Mouse (Mus musculus): Measurements from ENCODE around the gene Gm281.

Gm281 gene

DNA sequence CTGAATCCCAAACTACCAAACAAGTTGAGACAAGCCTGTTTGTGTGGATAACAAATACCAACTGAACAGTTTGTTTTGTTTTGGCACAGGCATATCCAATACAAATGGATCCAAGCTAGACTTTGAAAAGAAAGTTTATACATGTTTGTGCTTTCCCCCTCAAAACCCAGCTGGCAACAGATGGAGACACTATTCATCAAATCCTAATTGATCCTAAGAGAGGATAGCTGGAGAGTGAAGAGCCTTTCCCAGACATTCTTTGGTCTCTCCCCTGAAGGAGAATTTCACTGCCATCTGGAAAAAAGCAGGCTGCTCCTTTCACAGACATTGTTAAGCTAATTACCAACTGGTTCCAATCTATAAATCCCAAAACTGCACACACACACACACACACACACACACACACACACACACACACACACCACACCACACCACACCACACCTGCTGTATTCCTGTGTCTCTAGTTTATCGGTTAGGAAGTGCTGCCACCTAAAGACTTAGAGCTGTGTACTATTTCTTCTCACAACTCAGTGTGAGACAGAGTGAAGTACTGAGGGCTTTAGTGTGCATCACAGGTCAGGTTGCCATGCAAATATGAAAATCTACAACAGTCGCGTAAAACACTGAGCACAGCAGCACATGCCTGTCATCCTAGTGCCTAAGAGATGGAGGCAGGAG lies 101.3 kb downstream of the Gm281 start:
- no peak for DNase-seq (ENCODE audit: low read depth, low spot score)

DNA sequence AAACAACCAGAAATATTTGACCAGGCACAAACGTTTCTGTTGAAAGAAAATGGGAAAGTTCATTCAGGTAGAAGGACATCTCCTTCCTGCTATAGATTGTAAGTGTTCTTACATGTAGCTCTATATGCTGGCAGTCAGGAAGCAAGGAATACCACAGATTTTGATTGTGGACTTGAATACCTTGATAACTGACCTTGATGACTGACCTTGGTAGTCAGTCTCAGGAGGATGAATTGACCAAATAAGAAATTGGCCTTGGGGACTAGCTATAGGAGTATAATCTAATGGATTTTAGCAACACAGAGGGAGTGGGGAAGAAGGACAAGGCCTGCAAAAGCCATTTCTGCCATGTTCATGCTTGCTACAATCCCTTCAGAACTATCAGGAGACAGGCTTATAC lies 123.8 kb downstream of the Gm281 start:
- DNase-seq (ENCODE audit: low read depth, low spot score) = no peak

- no peak for DNase-seq (ENCODE audit: low read depth, low spot score)
Measured at GRCm38 (mm10) chr14:13790001-13790400, 124.3 kb downstream of the Gm281 start.

DNA sequence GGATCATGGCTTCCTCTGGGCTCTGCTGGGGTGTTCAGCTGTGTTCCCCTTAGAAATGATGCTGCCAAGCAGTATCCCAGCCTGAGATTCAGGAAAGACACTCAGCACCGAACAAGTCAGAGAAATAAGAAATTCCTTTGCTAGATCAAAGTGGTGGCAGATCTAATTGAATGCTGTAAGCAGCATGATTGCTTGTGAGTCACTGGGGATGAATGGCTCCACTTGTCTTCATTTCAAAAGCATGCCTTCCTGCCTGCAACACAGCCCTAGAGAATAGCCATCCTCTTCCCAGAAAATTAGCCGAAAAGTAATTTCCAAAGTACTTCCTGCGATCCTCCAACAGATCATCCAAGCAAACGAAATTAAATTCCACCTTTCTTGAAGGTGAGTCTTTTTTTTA lies 131.3 kb downstream of the Gm281 start:
- DNase-seq (ENCODE audit: low read depth, low spot score) = no peak

DNA sequence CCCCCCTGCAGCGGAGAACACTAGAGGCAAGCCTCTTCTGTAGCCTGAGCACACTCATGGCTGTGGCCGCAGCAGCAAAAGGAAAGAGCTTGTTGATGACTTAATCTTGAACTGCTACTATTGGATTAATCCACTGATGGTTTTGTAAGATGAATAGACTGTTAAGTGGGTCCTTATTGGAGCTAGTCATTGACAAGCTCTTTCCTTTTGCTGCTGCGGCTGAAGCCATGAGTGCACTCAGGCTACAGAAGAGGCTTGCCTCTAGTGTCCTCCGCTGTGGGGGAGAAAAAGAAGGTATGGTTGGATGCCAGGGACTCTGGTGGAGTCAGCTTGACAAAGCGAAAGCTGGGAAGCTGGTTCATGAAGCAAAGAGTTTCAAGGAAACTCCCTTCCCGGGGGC lies 135.9 kb downstream of the Gm281 start:
- DNase-seq (ENCODE audit: low read depth, low spot score) = no peak

DNA sequence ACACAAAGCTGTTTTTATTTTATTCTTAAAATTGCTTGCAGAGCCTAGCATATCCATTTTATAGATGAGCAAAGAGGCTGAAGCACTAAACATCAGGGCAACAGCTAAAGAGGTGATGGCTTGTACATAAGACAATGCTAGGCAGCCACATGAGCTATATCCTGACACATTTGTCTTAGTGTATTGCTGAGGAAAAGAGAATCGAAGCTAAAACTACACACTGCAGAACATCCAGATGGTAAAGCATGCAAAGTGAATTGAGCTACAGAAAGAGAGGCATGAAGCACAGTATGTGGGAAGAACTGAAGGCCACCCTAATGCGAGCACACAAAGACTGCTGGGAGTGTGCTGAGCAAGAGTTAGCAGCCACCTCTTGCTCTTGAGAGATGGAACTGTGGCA lies 143.1 kb downstream of the Gm281 start:
- no peak for DNase-seq (ENCODE audit: low read depth, low spot score)

DNA sequence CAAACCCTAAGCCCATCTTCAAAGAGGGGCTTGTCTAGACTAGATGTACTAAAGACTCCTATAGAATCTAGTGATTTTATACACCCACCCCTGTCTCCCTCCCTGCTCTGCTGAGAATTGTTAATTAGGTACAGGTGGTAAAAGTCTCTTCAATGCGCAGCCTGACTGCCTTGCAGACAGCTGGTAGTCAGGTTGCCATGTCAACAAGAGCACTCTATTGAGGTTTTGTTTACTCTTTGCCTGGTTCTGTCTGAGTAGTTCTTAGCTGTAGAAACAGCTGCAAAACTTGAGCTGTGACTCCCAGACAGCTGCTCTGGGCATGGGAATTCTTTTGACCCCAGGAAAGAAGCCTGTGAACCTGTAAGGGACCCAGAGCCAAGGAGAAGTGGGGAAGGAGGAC lies 143.6 kb downstream of the Gm281 start:
- DNase-seq (ENCODE audit: low read depth, low spot score) = no peak

All from WW6 (cell line).